Mouse (Mus musculus) G1E (cell line): ENCODE data around the gene Galnt14.

Experiments
- CTCF ChIP-seq: IDR thresholded peaks from 2 replicates; pipeline ENCODE4 v1.5.1; 2012; ENCODE audit warnings: low read depth, low read length, inconsistent platforms, mixed read lengths
- POLR2AphosphoS5 ChIP-seq: IDR thresholded peaks from 2 replicates; pipeline ENCODE4 v1.6.1; 2012; ENCODE audit warnings: low read depth, low read length, inconsistent platforms; ENCODE audit not compliant: insufficient replicate concordance

GRCm38 (mm10) chr17:73504111-73504510, 206.1 kb downstream of the Galnt14 start:
- no peak for TF ChIP-seq CTCF
- no peak for TF ChIP-seq POLR2AphosphoS5
